Mouse (Mus musculus): ENCODE results near the gene Olfr452.

The Olfr452 gene

GRCm38 (mm10) chr6:42784793-42785192 lies at the start of gene Olfr452:
Gene Olfr452 (plus strand): TSS chr6:42785093.
- DNase-seq (ENCODE audit: low read depth in 1 of 2, low spot score in 2 of 2) = no peak

- DNase-seq (ENCODE audit: low read depth in 1 of 2, low spot score in 2 of 2) = no peak
Measured at GRCm38 (mm10) chr6:42739071-42739470, 45.8 kb upstream of the Olfr452 start, which contains the start of gene Olfr453. Gene Olfr453 (plus strand): TSS chr6:42739371.

GRCm38 (mm10) chr6:42742303-42742702 lies 42.6 kb upstream of the Olfr452 start:
- DNase-seq (ENCODE audit: low read depth in 1 of 2, low spot score in 2 of 2) = no peak

- no peak for DNase-seq (ENCODE audit: low read depth in 1 of 2, low spot score in 2 of 2)
Measured at GRCm38 (mm10) chr6:42747846-42748245, 37.0 kb upstream of the Olfr452 start.

- DNase-seq (ENCODE audit: low read depth in 1 of 2, low spot score in 2 of 2) = no peak
Measured at GRCm38 (mm10) chr6:42756104-42756503, 28.8 kb upstream of the Olfr452 start, which contains the start of gene Olfr38. Gene Olfr38 (plus strand): TSS chr6:42756404.

- DNase-seq (ENCODE audit: low read depth in 1 of 2, low spot score in 2 of 2) = no peak
Measured at GRCm38 (mm10) chr6:42777066-42777465, 7.8 kb upstream of the Olfr452 start.

- no peak for DNase-seq (ENCODE audit: low read depth in 1 of 2, low spot score in 2 of 2)
Measured at GRCm38 (mm10) chr6:42790247-42790948, 5.5 kb downstream of the Olfr452 start.

- DNase-seq (ENCODE audit: low read depth in 1 of 2, low spot score in 2 of 2) = no peak
Measured at GRCm38 (mm10) chr6:42790949-42791556, 6.2 kb downstream of the Olfr452 start.

- no peak for DNase-seq (ENCODE audit: low read depth in 1 of 2, low spot score in 2 of 2)
Measured at GRCm38 (mm10) chr6:42794982-42795381, 10.1 kb downstream of the Olfr452 start.

- DNase-seq (ENCODE audit: low read depth in 1 of 2, low spot score in 2 of 2) = no peak
Measured at GRCm38 (mm10) chr6:42811639-42812038, 26.7 kb downstream of the Olfr452 start, which contains the start of gene Olfr450. Gene Olfr450 (plus strand): TSS chr6:42811939.

- no peak for DNase-seq (ENCODE audit: low read depth in 1 of 2, low spot score in 2 of 2)
Measured at GRCm38 (mm10) chr6:42834084-42834483, 49.2 kb downstream of the Olfr452 start, which contains the start of gene Olfr449. Gene Olfr449 (plus strand): TSS chr6:42834384.
